Mouse (Mus musculus) T-helper 17 cell (primary cell): ENCODE measurements at regions not wholly inside any gene's neighbourhood (a gene's known extent, or its start where the extent isn't known, plus 50 kb on each side); places are given as distances from the start of the nearest gene placed in this dataset.

Source experiments
- in situ Hi-C, 2 experiments: fragments of 300-600 bp; cut with MboI, MseI; formaldehyde crosslinking; loops; 1 replicate in 1 of 2; 2 replicates in 1 of 2; pipeline ENCODE4 v1.15.1; 2025; ENCODE audit warnings: high pct_unique_total_duplicates in 2 of 2

DNA sequence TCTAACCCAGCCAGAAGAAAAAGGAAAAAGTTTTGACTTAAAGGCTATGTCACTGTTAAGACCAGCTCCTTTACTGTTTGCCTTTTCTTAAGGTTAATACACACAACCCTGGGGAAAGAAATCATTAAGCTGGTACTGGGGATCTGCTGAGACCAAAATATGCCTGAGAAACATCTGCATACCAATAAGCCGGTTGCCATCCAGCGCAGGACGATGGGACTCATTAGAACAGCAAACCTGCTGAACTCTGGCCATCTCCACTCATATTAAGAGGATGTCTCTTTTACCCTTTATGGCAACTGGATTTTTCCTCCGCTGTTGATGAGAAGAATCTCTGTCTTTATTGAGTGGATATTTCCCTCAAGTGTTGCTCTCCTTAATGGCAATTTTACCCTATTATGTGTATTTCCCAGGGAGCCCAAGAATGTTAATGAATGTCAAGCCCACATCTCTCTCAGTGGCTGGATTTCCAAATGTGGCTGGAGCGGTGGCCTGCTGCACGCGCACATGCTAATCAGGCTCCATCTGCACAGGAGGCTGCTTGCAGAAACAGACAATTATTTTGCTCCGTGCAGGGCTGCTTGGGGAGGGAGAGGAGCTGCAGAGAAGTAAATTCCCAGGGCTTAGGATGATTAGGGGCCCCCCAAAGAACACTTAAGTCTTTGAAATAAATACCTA is 351.6 kb upstream of the Map3k7 start:
- in situ Hi-C loops = no loop called here

DNA sequence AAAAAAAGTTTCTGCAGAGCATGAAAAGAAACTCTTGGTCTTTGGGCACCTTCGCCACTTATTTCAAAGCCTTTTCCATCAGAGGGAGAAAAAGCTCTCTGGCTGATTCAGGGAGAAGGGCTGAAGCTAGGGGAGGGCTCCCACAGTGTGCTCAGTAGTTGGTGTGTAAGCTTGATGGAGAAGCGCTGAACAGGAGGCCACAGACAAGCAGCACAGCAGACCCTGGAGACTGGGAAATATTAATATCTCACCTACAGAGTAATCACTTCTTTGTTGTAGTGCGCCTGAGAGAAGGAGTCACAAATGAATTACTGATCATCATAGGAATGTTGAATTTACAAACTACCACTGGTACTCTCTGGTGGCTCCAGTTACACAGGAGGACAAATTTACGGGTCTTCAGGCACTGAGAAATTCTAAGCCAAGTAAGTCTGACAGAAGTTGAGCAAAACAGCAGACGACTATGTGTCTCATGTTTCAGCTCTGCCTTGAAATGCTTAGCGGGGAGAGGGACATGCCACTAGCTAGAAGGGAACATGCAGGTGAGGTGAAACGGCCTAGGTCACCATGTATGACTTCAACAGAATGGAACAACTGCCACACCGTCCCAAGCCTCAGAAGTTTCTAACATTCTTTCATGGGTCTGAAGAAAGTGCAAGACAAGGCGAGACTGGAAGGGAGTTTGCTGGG is 350.9 kb upstream of the Map3k7 start:
- in situ Hi-C loops = no loop called here

DNA sequence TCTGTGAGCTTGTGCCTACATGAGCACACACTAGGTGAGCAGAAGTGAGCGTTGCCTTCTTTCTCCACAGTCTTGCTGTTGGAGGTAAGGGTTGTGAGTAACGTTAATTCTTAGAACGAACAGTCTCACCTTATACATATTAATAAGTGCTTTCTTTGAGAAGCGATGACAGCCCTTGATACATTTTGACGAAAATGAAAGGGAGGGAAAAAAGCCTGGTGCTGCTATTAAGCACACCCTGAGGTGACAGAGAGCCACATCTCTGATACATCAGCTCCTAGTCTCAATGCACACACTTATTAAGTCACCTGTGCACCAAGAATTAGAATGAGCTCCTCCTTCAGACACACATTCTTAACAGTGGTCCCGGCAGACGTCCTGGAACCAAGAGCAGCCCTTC is 346.3 kb upstream of the Map3k7 start:
- in situ Hi-C loops = no loop called here

DNA sequence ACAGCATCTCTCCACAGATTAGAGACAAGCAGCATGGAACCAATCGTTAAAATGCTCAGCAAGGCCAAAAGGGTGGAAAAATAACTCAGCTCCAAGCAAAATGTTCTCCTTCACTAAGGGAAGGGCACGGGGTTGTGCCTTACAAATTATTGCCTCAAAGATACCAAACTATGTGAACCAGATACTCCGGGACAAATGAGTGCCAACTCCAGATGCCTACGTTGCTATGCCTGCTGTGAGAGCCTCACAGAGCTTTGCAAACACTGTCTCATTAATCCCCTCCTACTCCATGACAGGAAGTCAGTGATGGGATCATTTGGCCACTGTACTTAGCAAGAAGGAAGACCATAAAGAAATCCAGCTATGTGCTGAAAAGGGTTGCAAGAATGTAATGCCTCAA is 345.9 kb upstream of the Map3k7 start:
- in situ Hi-C loops = no loop called here

DNA sequence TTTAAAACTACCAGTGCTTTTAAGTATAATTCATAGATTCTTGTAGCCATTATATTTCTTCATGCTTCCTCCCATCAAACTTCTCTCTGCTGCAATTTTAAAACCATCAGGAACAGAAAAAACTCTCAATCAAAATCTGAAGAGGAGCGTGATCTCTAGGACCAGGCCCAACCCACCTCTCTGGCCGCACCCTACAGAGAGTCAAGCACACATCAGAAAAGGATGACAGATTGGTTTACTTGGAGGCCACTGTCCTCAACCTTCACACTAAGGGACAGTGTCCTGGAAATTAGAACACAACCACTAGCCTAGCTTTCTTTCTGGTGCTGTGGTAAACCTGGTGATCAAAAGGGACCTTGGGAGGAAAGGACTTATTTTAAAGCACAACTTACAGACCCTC is 342.7 kb upstream of the Map3k7 start:
- in situ Hi-C loops = no loop called here

DNA sequence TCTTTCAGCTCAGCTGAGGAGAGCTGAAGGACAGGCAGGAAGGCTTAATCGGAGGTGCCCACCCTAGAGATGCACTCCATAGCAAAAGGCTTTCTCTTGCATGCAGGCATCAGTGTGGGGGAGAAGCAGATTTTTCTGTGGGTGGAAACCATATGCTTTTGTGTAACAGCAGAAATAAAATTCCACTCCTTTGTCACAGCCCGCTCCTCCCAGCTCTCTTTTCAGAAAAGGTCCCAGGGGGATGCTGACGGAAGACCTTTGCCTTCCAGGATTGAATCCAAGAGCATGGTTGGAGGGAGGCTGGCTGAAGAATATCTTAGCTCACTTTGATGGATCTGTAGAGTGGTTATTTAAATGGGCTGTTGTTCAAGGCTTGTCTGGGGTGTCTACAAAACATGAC is 336.8 kb upstream of the Map3k7 start:
- in situ Hi-C loops = no loop called here

DNA sequence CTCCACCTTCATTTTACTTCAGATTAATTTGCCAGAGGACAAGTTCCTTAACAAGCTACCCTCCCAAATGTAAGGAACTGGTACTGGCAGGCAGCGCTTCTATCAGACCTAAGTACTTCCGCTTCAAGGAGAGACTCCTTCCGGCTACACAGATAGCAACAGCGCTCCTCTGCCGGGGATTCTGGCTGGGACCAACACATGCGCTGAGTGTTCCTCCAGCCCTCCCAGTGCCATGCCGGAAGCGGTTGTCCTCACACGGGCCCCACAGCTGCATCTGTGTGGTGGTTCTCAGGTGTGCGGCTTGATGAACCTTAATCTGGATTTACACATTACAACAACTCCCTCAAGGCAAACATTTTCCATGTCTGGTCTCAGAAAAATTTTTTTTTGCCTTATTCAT is 336.1 kb upstream of the Map3k7 start:
- in situ Hi-C loops = no loop called here

DNA sequence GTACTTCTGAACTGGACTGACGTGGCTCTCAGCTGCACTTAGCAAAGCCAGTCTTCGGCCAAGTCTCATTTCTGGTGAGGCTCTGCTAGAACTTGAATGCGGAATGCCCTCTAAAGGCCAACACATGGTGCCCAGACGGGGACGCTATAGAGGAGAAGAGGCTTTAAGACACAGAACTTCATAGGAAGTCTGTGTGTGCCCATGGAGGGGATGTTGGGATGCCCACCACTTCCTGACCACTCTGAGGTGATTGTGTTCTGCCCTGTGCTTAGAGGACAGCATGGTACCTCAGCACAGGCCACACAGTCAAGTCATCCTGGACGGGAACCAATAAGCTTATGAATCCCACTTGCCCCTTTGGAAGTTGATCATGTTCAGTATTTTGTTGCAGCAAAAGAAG is 325.3 kb upstream of the Map3k7 start:
- in situ Hi-C loops = no loop called here

DNA sequence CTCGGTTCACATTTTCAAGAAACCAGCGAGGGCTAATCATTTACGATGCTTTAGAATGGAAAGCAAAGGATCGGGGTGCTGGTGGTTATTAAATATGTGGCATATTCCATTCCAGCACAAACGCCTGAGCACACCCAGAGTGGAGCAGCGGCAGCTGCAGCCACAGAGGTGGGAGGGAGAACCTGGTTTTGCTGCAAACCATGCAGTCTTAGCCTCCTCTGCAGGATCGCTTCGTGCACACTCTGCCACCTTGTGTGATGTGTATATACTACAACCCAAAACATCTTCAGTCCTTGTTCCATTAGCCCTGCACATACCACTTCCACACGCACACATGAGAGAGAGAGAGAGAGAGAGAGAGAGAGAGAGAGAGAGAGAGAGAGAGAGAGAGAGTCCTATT is 321.7 kb upstream of the Map3k7 start:
- in situ Hi-C loops = no loop called here

DNA sequence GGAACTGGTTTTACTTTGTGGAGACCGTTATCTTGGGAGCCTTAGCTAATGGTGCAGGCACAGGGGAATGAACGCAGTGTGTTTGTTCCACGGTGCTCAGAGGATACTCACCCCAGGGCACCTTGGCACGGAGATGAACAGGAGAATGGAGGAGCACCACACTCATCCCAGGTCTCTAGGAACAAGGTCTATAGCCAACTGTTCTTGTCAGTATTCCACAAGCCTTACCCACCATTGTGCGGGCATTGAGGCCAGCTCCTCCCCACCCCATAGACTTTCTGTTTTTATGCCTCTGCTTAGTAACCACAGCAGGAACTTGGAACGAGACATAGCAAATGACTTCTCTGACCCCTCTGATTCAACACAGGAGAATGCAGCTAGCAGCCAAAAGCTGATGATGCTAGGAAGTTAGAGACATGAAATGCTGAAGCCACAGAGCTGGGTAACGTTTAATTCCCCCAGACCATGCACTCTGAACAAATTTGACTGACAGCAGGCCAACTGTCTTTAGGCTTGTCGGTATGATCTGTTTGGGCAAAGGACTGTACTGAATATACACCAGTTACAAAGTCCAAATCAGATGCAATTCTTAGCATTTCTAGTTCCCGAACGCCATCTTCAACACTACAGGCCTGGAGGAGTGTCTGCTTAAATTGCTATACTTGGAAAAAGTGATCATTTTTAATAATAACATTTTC is 321.2 kb upstream of the Map3k7 start:
- in situ Hi-C loops = no loop called here

DNA sequence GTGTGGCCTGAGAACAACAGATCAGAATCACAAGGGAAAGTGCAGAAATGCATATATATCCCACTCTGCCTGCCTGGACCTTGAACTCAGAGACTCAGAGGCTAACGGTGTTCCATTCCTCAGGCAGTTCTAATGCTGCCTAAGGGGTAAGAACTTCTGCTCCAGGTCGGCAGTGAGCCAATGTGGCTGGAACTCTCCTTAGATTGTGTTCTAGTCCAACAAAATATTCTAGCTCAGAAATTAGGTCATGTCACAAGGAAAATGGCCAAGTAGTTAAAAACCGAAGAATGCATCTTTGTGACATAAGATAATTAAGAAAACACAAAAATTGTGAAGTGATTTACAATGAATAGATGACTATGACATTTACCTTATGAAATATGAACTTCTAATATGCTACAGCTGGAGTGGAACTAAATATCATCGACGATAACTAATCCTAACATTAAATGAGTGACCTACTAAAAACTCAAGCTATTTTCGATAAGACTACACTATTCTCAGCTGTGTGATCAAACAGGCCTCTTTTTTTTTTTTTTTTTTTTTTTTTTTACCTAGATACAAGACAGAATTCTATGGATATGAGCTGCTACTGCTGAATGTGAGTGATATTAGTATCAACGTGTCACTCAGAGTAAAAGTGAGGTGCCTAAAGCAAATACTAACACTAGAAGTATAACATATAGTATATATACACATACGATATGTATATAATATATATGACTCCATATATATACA is 315.1 kb upstream of the Map3k7 start:
- in situ Hi-C loops = no loop called here

DNA sequence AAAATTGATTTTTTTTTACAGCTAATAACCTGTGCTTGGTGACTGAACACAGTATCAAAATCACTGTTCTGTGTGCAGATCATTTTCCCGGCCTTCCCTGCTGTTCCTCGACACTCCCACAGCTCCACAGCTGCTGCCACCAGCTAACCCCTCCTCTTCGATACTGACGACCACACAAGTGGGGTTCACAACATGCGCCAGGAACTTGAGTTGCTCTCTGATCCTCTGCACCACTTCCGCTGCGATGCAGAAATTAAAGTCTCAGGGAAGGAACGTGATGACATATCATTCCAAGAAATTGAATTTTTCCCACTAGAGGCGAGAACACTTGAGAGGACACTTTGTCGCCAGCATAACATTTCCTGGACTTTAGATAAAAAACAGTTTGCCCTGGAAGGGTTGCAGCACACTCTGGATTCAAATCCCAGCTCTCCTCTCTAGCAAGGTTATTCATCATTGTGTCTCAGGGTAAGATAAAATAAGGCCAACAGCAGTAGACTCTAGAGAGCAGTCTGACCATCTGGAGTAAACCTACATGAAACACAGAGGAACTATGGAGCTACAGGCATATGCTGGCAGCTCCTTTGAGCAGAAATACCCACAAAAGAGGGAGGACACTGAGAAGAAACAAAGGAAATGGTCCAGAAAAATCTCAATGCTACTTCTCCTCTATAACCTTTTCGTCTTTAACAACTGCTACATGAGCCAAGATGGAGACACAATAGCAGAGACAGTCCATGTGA is 308.4 kb upstream of the Map3k7 start:
- in situ Hi-C loops = loop anchor here in 1 of 2 experiments (25.0 kb wide), 1 partner anchor 582 kb away; the partner anchor contains the start of gene Bach2

DNA sequence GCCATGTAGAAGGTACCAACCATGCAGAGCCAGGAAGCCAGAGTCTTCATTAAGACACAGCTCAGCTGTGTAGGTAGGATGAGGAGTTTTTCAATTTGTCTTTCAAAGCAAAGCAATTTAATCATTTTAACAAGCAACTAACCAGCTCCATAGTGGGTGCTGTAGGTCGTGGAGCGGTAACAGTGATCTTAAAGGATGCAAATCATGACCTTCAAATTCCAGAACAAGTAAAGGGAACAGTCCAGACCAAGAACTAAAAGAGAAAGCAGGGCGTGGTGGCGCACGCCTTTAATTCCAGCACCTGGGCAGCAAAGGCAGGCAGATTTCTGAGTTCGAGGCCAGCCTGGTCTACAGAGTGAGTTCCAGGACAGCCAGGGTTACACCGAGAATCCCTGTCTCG is 307.8 kb upstream of the Map3k7 start:
- in situ Hi-C loops = loop anchor here in 1 of 2 experiments (25.0 kb wide), 1 partner anchor 581 kb away; the partner anchor contains the start of gene Bach2

DNA sequence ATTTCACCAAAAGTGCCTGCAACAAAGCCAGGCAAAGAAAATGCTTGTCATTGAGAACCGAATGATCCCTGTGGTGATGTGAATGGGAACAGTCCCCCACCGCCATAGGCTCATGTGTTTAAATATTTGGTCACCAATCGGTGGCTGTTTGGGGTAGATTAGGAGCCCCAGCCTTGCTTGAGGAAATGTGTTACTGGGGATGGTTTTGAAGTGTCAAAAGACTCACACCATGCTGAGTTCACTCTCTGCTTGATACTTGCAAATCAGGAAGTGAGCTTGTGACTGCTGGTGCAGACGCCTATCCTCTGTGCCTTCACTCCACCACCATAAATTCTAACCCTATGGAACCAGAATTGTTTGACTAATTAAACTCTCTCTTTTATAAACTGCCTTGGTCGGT is 305.1 kb upstream of the Map3k7 start:
- in situ Hi-C loops = loop anchor here in 1 of 2 experiments (25.0 kb wide), 1 partner anchor 578 kb away; the partner anchor contains the start of gene Bach2

DNA sequence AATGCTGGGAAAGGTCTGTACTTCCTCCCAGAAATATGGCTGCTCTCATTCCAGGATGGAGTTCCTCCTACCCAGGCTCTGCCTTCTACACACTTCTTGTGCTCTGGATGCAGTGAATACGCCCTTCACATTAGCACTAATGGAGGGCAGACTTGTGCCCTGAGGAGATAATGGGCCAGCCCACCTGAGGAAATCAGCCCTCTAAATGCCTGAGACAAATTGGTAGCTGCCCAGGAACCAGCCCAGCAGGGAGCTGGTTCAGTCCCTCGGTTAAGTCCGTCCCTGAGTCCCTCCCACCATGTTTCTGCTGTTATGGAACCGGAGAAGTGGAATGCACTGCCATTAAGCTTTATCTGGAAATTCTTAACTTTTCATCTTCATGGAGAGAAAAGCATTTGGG is 303.0 kb upstream of the Map3k7 start:
- in situ Hi-C loops = loop anchor here in 1 of 2 experiments (25.0 kb wide), 1 partner anchor 576 kb away; the partner anchor contains the start of gene Bach2

DNA sequence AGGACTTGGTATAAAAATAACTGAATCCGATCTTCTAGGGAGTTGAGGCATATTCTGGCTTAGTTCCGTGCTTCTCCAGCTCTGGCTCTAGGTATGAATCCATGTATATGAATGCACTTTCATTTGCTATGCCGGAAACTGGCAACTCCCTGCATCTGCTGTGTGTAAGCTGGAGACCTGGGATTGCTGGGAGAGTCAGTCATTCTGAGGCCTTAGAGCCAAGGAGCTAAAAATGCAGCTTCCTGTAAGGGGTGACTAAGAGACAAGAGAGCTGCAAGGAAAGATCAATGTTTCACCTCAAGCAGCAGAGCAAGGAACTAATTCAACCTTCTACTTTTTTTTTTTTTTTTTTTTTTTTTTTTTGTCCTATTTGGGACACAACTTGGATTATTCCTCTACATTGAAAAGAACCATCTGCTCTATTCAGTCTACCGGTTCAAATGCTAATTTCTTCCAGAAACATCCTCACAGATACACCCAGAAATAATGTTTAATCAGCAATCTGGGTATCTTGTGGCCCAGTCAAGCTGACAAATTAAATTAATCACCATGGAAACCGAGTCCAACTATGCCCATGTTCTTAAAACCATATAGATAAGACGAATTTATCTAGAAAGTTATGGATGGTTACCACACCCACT is 292.2 kb upstream of the Map3k7 start:
- in situ Hi-C loops = loop anchor here in 1 of 2 experiments (25.0 kb wide), 1 partner anchor 566 kb away; the partner anchor contains the start of gene Bach2

DNA sequence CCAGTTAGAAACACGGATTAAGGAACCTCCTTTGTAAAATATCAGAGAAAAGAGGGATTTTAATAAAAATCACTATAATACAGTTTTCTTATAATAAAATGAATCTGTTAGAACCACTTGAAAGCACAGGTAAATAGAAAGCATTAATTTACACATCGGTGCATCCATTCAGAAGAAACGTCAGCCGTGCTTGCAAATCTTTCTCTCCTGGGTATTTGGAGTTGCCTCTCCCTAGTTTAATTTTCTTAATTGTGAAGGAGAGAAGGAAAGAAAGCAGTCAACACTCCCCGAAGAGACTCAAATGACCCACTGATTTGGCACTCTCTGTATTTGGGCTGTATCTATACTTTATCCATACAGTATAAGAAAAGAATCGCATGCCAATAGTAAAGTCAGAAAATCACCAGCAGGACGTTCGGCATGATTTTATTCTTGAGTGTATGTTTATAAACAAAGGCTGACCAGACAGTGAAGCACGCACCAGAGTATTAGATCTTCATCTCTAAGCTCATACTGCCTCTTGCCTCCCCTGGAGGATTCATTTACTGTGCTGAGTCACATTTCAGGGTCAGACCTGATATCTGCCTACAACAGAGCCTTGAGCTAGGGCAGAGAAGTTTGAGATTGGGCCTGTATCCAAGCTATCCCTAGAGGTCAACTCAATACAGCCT is 291.6 kb upstream of the Map3k7 start:
- in situ Hi-C loops = loop anchor here in 1 of 2 experiments (25.0 kb wide), 1 partner anchor 565 kb away; the partner anchor contains the start of gene Bach2

DNA sequence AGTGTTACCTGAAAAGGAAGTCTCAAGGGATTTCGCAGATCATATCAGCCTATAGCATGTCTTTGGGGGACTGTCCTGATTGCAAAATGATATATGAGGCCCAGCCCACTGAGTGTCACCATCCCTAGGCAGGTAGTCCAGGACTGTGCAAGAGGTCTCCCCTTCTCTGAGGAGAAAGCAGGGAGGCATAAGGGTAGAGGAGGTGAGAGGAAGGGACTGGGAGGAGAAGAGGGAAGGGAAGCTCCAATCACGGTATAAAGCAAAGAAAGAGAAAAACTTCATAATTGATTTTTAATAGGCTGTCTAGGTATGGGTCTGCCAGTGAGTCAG is 291.1 kb upstream of the Map3k7 start:
- in situ Hi-C loops = loop anchor here in 1 of 2 experiments (25.0 kb wide), 1 partner anchor 564 kb away; the partner anchor contains the start of gene Bach2

DNA sequence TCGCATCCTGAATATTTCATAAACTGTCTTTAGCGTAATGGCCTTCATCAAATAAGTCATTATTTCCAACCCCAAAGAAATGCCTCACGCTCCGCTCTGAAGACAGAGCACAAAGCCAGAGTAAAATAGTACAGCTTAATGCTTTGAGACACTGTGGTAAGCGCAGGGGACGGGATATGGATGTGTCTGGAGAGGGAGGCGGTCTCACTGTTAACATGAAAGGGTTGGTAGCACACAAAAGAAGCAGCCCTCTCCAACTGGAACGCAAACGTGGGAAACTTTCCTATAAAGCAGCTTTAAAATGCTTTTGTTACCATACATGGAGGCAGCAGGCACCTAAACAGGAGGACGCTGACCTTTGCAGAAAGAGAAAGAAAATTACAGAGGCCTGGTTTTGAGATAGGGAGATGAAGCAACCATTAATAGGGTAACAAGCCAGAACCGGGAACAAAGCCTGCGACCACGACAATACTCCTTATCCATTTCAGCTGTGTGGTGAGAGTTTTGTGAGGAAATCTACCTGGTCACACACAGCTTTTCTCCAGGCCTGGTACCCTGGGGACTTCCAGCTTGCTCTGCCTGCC is 284.8 kb upstream of the Map3k7 start:
- in situ Hi-C loops = no loop called here
